Mouse (Mus musculus) brain, embryonic 14.5 days (tissue): ENCODE measurements around the gene Pkdrej.
"Not testable (repeated sequence)": the region's sequence is repeated elsewhere in the genome, so short reads cannot be mapped to it uniquely, and the experiment has no call there.

Experiments used
- CTCF ChIP-seq: fragments of 200-500 bp; IDR thresholded peaks from 2 replicates; pipeline ENCODE4 v1.5.1; 2012; ENCODE audit warnings: inconsistent platforms, mild to moderate bottlenecking, moderate library complexity, borderline replicate concordance; ENCODE audit not compliant: insufficient read depth, insufficient read length; ENCODE audit errors: extremely low read depth
- POLR2A ChIP-seq: fragments of 200-500 bp; IDR thresholded peaks from 2 replicates; pipeline ENCODE4 v1.6.1; 2012; ENCODE audit warnings: mild to moderate bottlenecking, inconsistent platforms, borderline replicate concordance; ENCODE audit not compliant: poor library complexity, insufficient read depth, insufficient read length, severe bottlenecking; ENCODE audit errors: extremely low read depth

- TF ChIP-seq POLR2A, CTCF: not testable (repeated sequence)
Observed at GRCm38 (mm10) chr15:85778891-85779290, 42.6 kb downstream of the Pkdrej start.
